Mouse (Mus musculus): Measurements from ENCODE around the gene Sec61a1.

Gene Sec61a1

DNA sequence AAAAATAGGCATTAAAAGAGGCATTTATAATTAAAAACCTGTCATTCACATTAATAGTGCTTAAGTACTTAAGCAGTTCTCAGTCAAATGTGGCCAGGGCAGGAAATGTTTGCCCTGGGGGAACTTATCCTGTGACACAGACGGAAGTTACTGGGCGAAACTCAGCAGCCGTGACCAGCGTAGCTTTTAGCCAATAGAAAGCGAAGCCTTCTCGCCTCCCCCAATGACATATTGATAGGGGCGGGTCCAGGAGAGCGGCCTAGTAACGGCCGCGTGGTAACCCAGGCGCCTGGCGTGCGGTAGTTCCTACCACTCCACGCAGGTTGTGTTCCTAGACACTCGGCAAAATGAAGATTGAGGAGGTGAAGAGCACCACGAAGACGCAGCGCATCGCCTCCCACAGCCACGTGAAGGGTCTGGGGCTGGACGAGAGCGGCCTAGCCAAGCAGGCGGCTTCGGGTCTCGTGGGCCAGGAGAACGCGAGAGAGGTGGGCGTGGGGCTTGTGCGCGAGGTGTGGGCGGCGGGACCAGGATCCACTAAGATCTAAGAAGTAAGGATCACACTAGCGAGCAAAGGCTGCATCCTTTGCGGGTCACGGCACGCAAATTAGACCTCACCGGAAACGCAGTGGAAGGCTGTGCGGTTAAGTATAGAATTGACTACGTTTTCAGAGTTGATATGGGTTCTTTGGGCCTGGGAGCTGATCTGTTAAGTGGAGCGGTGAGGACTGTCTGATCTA, 53.4 kb downstream of the Sec61a1 start, which contains the start of gene Ruvbl1:
Gene Ruvbl1, plus strand, starts transcription at position 229 of the 740 bp plus-strand sequence.
- in situ Hi-C loops (cut with MboI, MseI), result loop anchor here (10.0 kb wide), 1 partner anchor 49 kb away; the partner anchor contains the start of gene Sec61a1

DNA sequence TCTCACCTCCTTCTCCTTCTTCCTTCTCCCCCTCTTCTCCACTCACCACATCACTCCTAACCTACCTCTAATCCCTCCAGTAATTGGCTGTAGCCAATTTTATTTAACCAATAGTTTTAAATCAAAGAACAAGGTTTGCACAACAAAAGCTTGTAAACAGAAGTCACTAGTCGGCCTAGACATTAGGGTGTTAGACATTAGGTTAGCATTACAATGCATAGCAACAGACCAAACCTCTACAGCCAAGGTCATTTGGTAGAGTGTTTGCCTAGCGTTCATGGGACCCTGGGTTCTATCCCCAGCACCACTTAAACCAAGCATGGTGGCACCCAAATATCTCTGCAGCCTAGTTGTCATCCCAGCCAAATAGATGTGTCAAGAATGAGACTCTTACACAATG, 64.2 kb downstream of the Sec61a1 start:
- in situ Hi-C loops (cut with MboI, MseI), result no loop called here
